Mouse (Mus musculus) ovary, adult 10 weeks (tissue): ENCODE measurements around the gene Speer4d. TPM values are rescaled to one million over a fixed set of nuclear protein-coding genes. Genes with fewer than 3 reads are reported as not detected.

Experiments used
- polyA plus RNA-seq: library from polyadenylated mRNA; stranded (reverse); fragments of 350-450 nt; fragmentation: Illumina TruSeq; extraction: RNeasy Lipid Tissue Mini Kit (QIAGEN cat#74804); gene quantifications from one replicate; pipeline ENCODE4 v1.2.3, GENCODE M21; 2014

Gene Speer4d
- polyA plus RNA-seq: 1.1 TPM

GRCm38 (mm10) chr5:15618764-15619163 lies at the start of gene Speer4d:
Speer4d (plus strand) TSS chr5:15619064.

GRCm38 (mm10) chr5:15577033-15577432 lies 41.8 kb upstream of the Speer4d start, which contains the start of gene Gm21083:
Gm21083 (plus strand) TSS chr5:15577333.

GRCm38 (mm10) chr5:15656959-15657358 lies 38.1 kb downstream of the Speer4d start, which contains the start of gene 4930572O03Rik:
4930572O03Rik (minus strand) TSS chr5:15657059.

Other genes starting within 250 kb of the Speer4d start
- 7.7 TPM for gene Gm21149, start 142.5 kb upstream of the Speer4d start, polyA plus RNA-seq
- gene Gm21190, start 89.8 kb upstream of the Speer4d start, polyA plus RNA-seq: 2.0 TPM
- 0.43 TPM for gene Gm21083, start 41.7 kb upstream of the Speer4d start, polyA plus RNA-seq
- not detected for gene 4930572O03Rik, start 38.0 kb downstream of the Speer4d start, polyA plus RNA-seq
- 2.2 TPM for gene Speer4c, start 95.2 kb downstream of the Speer4d start, polyA plus RNA-seq